Mouse (Mus musculus): ENCODE data around the gene Arhgef10l.
"Not testable (repeated sequence)": the region's sequence is repeated elsewhere in the genome, so short reads cannot be mapped to it uniquely, and the experiment has no call there.

Gene Arhgef10l

GRCm38 (mm10) chr4:140580866-140581265 is 84.9 kb downstream of the Arhgef10l start:
- in situ Hi-C loops (cut with MboI, MseI): no loop called here

GRCm38 (mm10) chr4:140579576-140579975 is 86.2 kb downstream of the Arhgef10l start:
- in situ Hi-C loops (cut with MboI, MseI): no loop called here

GRCm38 (mm10) chr4:140579149-140579548 is 86.7 kb downstream of the Arhgef10l start:
- in situ Hi-C loops (cut with MboI, MseI): no loop called here

- in situ Hi-C loops (cut with MboI, MseI): no loop called here
Observed at GRCm38 (mm10) chr4:140576628-140577027, 89.2 kb downstream of the Arhgef10l start.

GRCm38 (mm10) chr4:140574863-140575262 is 90.9 kb downstream of the Arhgef10l start:
- in situ Hi-C loops (cut with MboI, MseI): not testable (repeated sequence)

- in situ Hi-C loops (cut with MboI, MseI): no loop called here
Observed at GRCm38 (mm10) chr4:140572376-140572775, 93.4 kb downstream of the Arhgef10l start.

GRCm38 (mm10) chr4:140569394-140569793 is 96.4 kb downstream of the Arhgef10l start:
- in situ Hi-C loops (cut with MboI, MseI): no loop called here

GRCm38 (mm10) chr4:140567911-140568480 is 97.8 kb downstream of the Arhgef10l start:
- in situ Hi-C loops (cut with MboI, MseI): no loop called here

GRCm38 (mm10) chr4:140566785-140567184 is 99.0 kb downstream of the Arhgef10l start:
- in situ Hi-C loops (cut with MboI, MseI): no loop called here

- in situ Hi-C loops (cut with MboI, MseI): not testable (repeated sequence)
Observed at GRCm38 (mm10) chr4:140564459-140564858, 101.4 kb downstream of the Arhgef10l start.

- in situ Hi-C loops (cut with MboI, MseI): no loop called here
Observed at GRCm38 (mm10) chr4:140562461-140563178, 103.2 kb downstream of the Arhgef10l start.

- in situ Hi-C loops (cut with MboI, MseI): no loop called here
Observed at GRCm38 (mm10) chr4:140561744-140562143, 104.1 kb downstream of the Arhgef10l start.

- in situ Hi-C loops (cut with MboI, MseI): no loop called here
Observed at GRCm38 (mm10) chr4:140559862-140560261, 106.0 kb downstream of the Arhgef10l start.

GRCm38 (mm10) chr4:140558193-140558592 is 107.6 kb downstream of the Arhgef10l start:
- in situ Hi-C loops (cut with MboI, MseI): no loop called here

GRCm38 (mm10) chr4:140556561-140556960 is 109.3 kb downstream of the Arhgef10l start:
- in situ Hi-C loops (cut with MboI, MseI): no loop called here

- in situ Hi-C loops (cut with MboI, MseI): no loop called here
Observed at GRCm38 (mm10) chr4:140555273-140555672, 110.5 kb downstream of the Arhgef10l start.

- in situ Hi-C loops (cut with MboI, MseI): no loop called here
Observed at GRCm38 (mm10) chr4:140554552-140554951, 111.3 kb downstream of the Arhgef10l start.

- in situ Hi-C loops (cut with MboI, MseI): no loop called here
Observed at GRCm38 (mm10) chr4:140551766-140552165, 114.0 kb downstream of the Arhgef10l start.

GRCm38 (mm10) chr4:140550670-140551069 is 115.1 kb downstream of the Arhgef10l start:
- in situ Hi-C loops (cut with MboI, MseI): no loop called here

- in situ Hi-C loops (cut with MboI, MseI): loop anchor here (10.0 kb wide), 1 partner anchor 1535 kb away; the partner anchor contains the start of gene Tmem51
Observed at GRCm38 (mm10) chr4:140549975-140550374, 115.8 kb downstream of the Arhgef10l start.

GRCm38 (mm10) chr4:140547488-140547887 is 118.3 kb downstream of the Arhgef10l start:
- in situ Hi-C loops (cut with MboI, MseI): loop anchor here (10.0 kb wide), 1 partner anchor 1537 kb away; the partner anchor contains the start of gene Tmem51

GRCm38 (mm10) chr4:140539125-140539524 is 126.7 kb downstream of the Arhgef10l start:
- in situ Hi-C loops (cut with MboI, MseI): no loop called here

GRCm38 (mm10) chr4:140537561-140538021 is 128.2 kb downstream of the Arhgef10l start:
- in situ Hi-C loops (cut with MboI, MseI): no loop called here
